Mouse (Mus musculus): Measurements from ENCODE around the gene Arhgap15.

- TF ChIP-seq CHD2 (IDR thresholded peaks at IDR 0.05; ENCODE audit: low read depth, low read length) (no peak), ZNF384 (IDR thresholded peaks at IDR 0.05; ENCODE audit: low read depth, low read length) (no peak)
These were observed 372.5 kb downstream of the Arhgap15 start for GRCm38 (mm10) chr2:44121162-44121561.
